Mouse (Mus musculus) A20 (cell line): ENCODE results near the gene Lao1.

Experiments used
- DNase-seq: peaks from one replicate; pipeline ENCODE4 v3.0.0-alpha.2; 2011; ENCODE audit warnings: low read depth, low spot score

The Lao1 gene

DNA sequence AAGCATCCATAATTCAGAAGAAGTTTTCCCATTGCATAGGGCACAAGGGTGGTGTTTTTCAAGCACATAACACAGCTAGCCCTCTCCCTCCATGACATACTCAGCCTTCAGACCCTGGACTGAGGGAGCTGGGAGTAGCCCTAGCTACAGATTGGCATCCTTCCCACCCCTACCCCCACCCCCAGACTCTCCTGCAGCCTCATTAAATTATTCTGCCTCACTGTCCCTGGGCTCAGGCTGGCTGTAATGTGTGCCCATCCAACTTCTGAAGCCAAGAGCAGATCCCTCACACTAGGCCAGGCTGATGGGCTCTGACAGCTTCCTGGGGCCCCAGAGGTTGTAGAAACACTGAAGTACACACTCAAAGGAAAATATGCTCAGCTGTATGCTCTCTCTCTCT is 53.6 kb downstream of the Lao1 start:
- no peak for DNase-seq

DNA sequence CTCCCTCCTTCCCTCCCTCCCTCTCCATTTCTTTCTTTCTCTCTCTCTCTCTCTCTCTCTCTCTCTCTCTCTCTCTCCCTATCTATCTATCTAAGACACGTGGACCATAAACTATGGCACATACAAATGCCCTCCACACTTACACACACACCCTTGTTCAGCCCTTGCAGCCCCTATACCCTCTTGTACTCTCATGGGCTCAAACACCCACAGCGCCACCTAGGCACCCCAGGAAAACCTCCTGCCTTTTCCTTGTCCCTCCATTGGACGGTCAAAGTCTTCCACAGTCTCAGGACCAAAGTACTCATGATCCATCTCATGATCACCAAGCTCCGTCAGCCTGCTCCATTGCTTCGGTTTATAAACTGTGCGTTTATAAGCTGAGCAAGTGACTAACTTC is 54.2 kb downstream of the Lao1 start:
- DNase-seq, result no peak

GRCm38 (mm10) chr4:119017078-119017477 is 55.7 kb downstream of the Lao1 start:
- no peak for DNase-seq
